Mouse (Mus musculus) heart, embryonic 12.5 days (tissue): ENCODE results near the gene Otop2. TPM values are rescaled to one million over a fixed set of nuclear protein-coding genes. Genes with fewer than 3 reads are reported as not detected.
A peak's percentile ranks its signal among the peaks of the same experiment; 100 is the strongest.

Experiments used
- ATAC-seq: fragments of 200-750 bp; cut with Nextera tagmentation; 2 replicates; pipeline ENCODE4 v1.8.0; 2017; ENCODE audit warnings: moderate TSS enrichment, moderate library complexity; ENCODE audit not compliant: insufficient number of reproducible peaks, low FRiP score
- H3K27ac ChIP-seq: fragments of 300-500 bp; sonication (generic); 2 replicates; pipeline ENCODE4 v1.5.1; 2016; ENCODE audit warnings: mild to moderate bottlenecking, moderate library complexity; ENCODE audit not compliant: poor library complexity, severe bottlenecking
- H3K27me3 ChIP-seq: fragments of 300-500 bp; sonication (generic); replicated peaks from 2 replicates; pipeline ENCODE4 v1.6.1; 2016; ENCODE audit warnings: mild to moderate bottlenecking, moderate library complexity
- H3K36me3 ChIP-seq: fragments of 300-500 bp; sonication (generic); 2 replicates; pipeline ENCODE4 v1.6.1; 2016; ENCODE audit warnings: mild to moderate bottlenecking, moderate library complexity
- H3K4me1 ChIP-seq: fragments of 300-500 bp; sonication (generic); replicated peaks from 2 replicates; pipeline ENCODE4 v1.6.1; 2016; ENCODE audit warnings: mild to moderate bottlenecking
- H3K4me2 ChIP-seq: fragments of 300-500 bp; sonication (generic); 2 replicates; pipeline ENCODE4 v1.6.1; 2016; ENCODE audit warnings: mild to moderate bottlenecking, moderate library complexity
- H3K4me3 ChIP-seq: fragments of 300-500 bp; sonication (generic); 2 replicates; pipeline ENCODE4 v1.5.1; 2016; ENCODE audit warnings: mild to moderate bottlenecking
- H3K9ac ChIP-seq: fragments of 300-500 bp; sonication (generic); 2 replicates; pipeline ENCODE4 v1.6.1; 2016; ENCODE audit warnings: mild to moderate bottlenecking, moderate library complexity
- H3K9me3 ChIP-seq: fragments of 300-500 bp; sonication (generic); replicated peaks from 2 replicates; pipeline ENCODE4 v1.6.1; 2016; ENCODE audit warnings: mild to moderate bottlenecking, moderate library complexity
- WGBS: fragments of 180-500 bp; shearing (Covaris S2); methylation state at CpG from one replicate; pipeline ENCODE4 v1.1.7; 2016; 5-methylcytosine and 5-hydroxymethylcytosine counted together
- polyA plus RNA-seq: library from polyadenylated mRNA; unstranded; fragments of >200 nt; fragmentation: Nextera tagmentation; extraction: Ambion mirVana; gene quantifications from 2 replicates; pipeline ENCODE4 v1.2.1, GENCODE M21; 2016

Otop2 gene
- polyA plus RNA-seq, 1 experiment from 2014 or later, result not detected

- Histone ChIP-seq H3K9me3 (no peaks in the 10 kb centered on the region), H3K4me2 (no peak overlapping the region), H3K4me1 (peaks cover 18% of the 10 kb centered on the region), H3K27me3 (peaks cover 77% of the 10 kb centered on the region), H3K27ac (no peak overlapping the region), H3K4me3 (no peak overlapping the region), H3K9ac (no peak overlapping the region), H3K36me3 (no peaks in the 10 kb centered on the region)
- WGBS, result 57% methylated on average over 1 of the region's 1 CpGs
- no peak for ATAC-seq
Measured at GRCm38 (mm10) chr11:115372015-115372414, 65.1 kb downstream of the Otop2 start.

DNA sequence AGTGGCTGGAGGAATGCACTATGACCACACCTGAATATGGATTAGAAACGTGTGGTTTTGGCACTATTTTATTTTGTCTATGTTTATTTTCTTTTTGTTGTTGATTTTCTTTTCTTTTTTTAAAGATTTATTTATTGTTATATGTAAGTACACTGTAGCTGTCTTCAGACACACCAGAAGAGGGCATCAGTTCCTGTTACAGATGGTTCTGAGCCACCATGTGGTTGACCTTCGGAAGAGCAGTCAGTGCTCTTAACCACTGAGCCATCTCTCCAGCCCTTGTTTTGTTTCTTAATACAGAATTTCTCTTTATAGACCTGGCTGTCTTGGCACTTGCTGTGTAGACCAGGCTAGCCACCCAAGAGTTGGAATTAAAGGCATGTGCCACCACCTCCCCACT, 65.8 kb downstream of the Otop2 start:
- no peak for ATAC-seq
- H3K27me3 ChIP-seq, result peaks cover 75% of the 10 kb centered on the region

GRCm38 (mm10) chr11:115373805-115374694, 67.1 kb downstream of the Otop2 start:
- peak; percentile 55; the same call in 1 of the 2 replicates for ATAC-seq
- H3K4me1 ChIP-seq, result peaks cover 14% of the 10 kb centered on the region
- H3K9ac ChIP-seq, result peak overlapping the region; percentile 67
- no peaks in the 10 kb centered on the region for H3K36me3 ChIP-seq
- H3K27ac ChIP-seq, result no peak overlapping the region
- H3K4me3 ChIP-seq, result peak overlapping the region; percentile 42
- peak overlapping the region; percentile 76 for H3K4me2 ChIP-seq
- WGBS, result 2% methylated on average over 30 of the region's 30 CpGs
- peaks cover 66% of the 10 kb centered on the region for H3K27me3 ChIP-seq
- H3K9me3 ChIP-seq, result peaks cover 4% of the 10 kb centered on the region; the same call in 1 of the 2 replicates

More for the DNA sequence above, 65.8 kb downstream of the Otop2 start:
- WGBS, result 49% methylated on average over 2 of the region's 2 CpGs
- Histone ChIP-seq H3K36me3 (no peaks in the 10 kb centered on the region), H3K4me2 (no peak overlapping the region), H3K4me1 (peaks cover 14% of the 10 kb centered on the region), H3K4me3 (no peak overlapping the region), H3K9me3 (no peaks in the 10 kb centered on the region), H3K9ac (no peak overlapping the region), H3K27ac (no peak overlapping the region)

GRCm38 (mm10) chr11:115374695-115375425, 67.9 kb downstream of the Otop2 start:
- Histone ChIP-seq H3K36me3 (no peaks in the 10 kb centered on the region), H3K4me2 (peak overlapping the region; percentile 76), H3K9me3 (peaks cover 4% of the 10 kb centered on the region; the same call in 1 of the 2 replicates), H3K27me3 (peaks cover 60% of the 10 kb centered on the region), H3K4me1 (peaks cover 14% of the 10 kb centered on the region), H3K27ac (no peak overlapping the region), H3K9ac (peak overlapping the region; percentile 67; the same call in 1 of the 2 replicates), H3K4me3 (peak overlapping the region; percentile 42)
- no peak for ATAC-seq
- WGBS, result 56% methylated on average over 12 of the region's 12 CpGs

GRCm38 (mm10) chr11:115376722-115377121, 69.8 kb downstream of the Otop2 start:
- peaks cover 4% of the 10 kb centered on the region; the same call in 1 of the 2 replicates for H3K9me3 ChIP-seq
- no peak overlapping the region for H3K4me2 ChIP-seq
- 61% methylated on average over 7 of the region's 7 CpGs for WGBS
- H3K4me1 ChIP-seq, result peaks cover 17% of the 10 kb centered on the region
- no peak overlapping the region for H3K27ac ChIP-seq
- H3K27me3 ChIP-seq, result peaks cover 42% of the 10 kb centered on the region
- no peaks in the 10 kb centered on the region for H3K36me3 ChIP-seq
- H3K4me3 ChIP-seq, result no peak overlapping the region
- no peak overlapping the region for H3K9ac ChIP-seq
- no peak for ATAC-seq

- Histone ChIP-seq H3K27me3 (peaks cover 38% of the 10 kb centered on the region), H3K4me1 (peaks cover 17% of the 10 kb centered on the region), H3K4me3 (no peak overlapping the region), H3K4me2 (no peak overlapping the region), H3K36me3 (no peaks in the 10 kb centered on the region), H3K9me3 (peaks cover 4% of the 10 kb centered on the region; the same call in 1 of the 2 replicates), H3K9ac (no peak overlapping the region), H3K27ac (no peak overlapping the region)
- 81% methylated on average over 4 of the region's 4 CpGs for WGBS
- ATAC-seq, result no peak
Measured at GRCm38 (mm10) chr11:115377254-115377653, 70.3 kb downstream of the Otop2 start.

GRCm38 (mm10) chr11:115377854-115378253, 70.9 kb downstream of the Otop2 start:
- Histone ChIP-seq H3K9me3 (peaks cover 4% of the 10 kb centered on the region; the same call in 1 of the 2 replicates), H3K36me3 (no peaks in the 10 kb centered on the region), H3K9ac (no peak overlapping the region), H3K4me3 (no peak overlapping the region), H3K27me3 (peaks cover 39% of the 10 kb centered on the region), H3K27ac (no peak overlapping the region), H3K4me1 (peaks cover 20% of the 10 kb centered on the region), H3K4me2 (no peak overlapping the region)
- no peak for ATAC-seq
- 78% methylated on average over 7 of the region's 7 CpGs for WGBS

DNA sequence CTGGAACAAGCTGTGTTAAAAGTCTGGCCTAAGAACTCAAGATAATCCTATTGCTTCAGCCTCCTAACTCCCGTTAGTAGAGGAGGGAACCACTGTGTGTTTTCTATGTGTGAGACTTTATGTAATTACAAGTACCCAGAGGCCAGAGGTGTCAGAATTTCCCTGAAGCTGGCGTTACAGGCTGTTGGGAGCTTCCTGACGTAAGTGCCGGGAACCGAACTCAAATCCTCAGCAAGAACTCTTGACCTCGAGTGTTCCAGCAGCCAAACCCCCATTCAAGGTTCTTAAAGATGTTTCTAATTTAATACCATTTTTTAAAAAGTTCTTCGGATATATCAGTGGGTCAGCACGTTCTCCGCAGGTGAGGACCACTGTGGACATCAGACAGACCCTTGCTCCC, 74.3 kb downstream of the Otop2 start:
- H3K36me3 ChIP-seq, result no peaks in the 10 kb centered on the region
- H3K27me3 ChIP-seq, result peaks cover 33% of the 10 kb centered on the region
- no peak for ATAC-seq
- peak overlapping the region; percentile 77 for H3K4me3 ChIP-seq
- 12% methylated on average over 9 of the region's 9 CpGs for WGBS
- peaks cover 30% of the 10 kb centered on the region for H3K4me1 ChIP-seq
- peaks cover 4% of the 10 kb centered on the region; the same call in 1 of the 2 replicates for H3K9me3 ChIP-seq
- H3K4me2 ChIP-seq, result peak overlapping the region; percentile 90
- no peak overlapping the region for H3K9ac ChIP-seq
- H3K27ac ChIP-seq, result peak overlapping the region; percentile 15; the same call in 1 of the 2 replicates

Other genes with a start within 250 kb of the Otop2 start
- not detected in 2 replicates for gene Cd300e, start 245.0 kb upstream of the Otop2 start, polyA plus RNA-seq
- gene Rab37, start 215.7 kb upstream of the Otop2 start, polyA plus RNA-seq, result 1.8 TPM in 2 replicates
- gene Cd300lf, start 173.2 kb upstream of the Otop2 start, polyA plus RNA-seq, result 0.09 and 0.10 TPM in 2 replicates
- 21.0 and 22.2 TPM in 2 replicates for gene Slc9a3r1, start 143.8 kb upstream of the Otop2 start, polyA plus RNA-seq
- gene Tmem104, start 119.7 kb upstream of the Otop2 start, polyA plus RNA-seq, result 8.4 TPM in 2 replicates
- gene Nat9, start 119.3 kb upstream of the Otop2 start, polyA plus RNA-seq, result 13.1 and 13.3 TPM in 2 replicates
- 0.15 and 0.21 TPM in 2 replicates for gene Grin2c, start 39.9 kb upstream of the Otop2 start, polyA plus RNA-seq
- 11.3 and 12.3 TPM in 2 replicates for gene Fdxr, start 30.1 kb upstream of the Otop2 start, polyA plus RNA-seq
- gene Fads6, start 9.5 kb upstream of the Otop2 start, polyA plus RNA-seq, result 0.51 and 0.86 TPM in 2 replicates
- gene Ush1g, start 14.9 kb downstream of the Otop2 start, polyA plus RNA-seq, result 0.06 and 0.08 TPM in 2 replicates
- not detected in 2 replicates for gene Otop3, start 27.6 kb downstream of the Otop2 start, polyA plus RNA-seq
- gene Hid1, start 60.6 kb downstream of the Otop2 start, polyA plus RNA-seq, result 6.0 and 7.4 TPM in 2 replicates
- gene Cdr2l, start 74.8 kb downstream of the Otop2 start, polyA plus RNA-seq, result 9.0 and 9.5 TPM in 2 replicates
- 156 and 162 TPM in 2 replicates for gene Mrpl58, start 96.6 kb downstream of the Otop2 start, polyA plus RNA-seq
- 1,576 and 1,627 TPM in 2 replicates for gene Atp5h, start 112.8 kb downstream of the Otop2 start, polyA plus RNA-seq
- gene Kctd2, start 113.0 kb downstream of the Otop2 start, polyA plus RNA-seq, result 16.0 and 17.5 TPM in 2 replicates
- 0.19 and 0.35 TPM in 2 replicates for gene Trim80, start 133.4 kb downstream of the Otop2 start, polyA plus RNA-seq
- 0.17 TPM in 1 of 2 replicates, not detected in the other for gene Slc16a5, start 155.3 kb downstream of the Otop2 start, polyA plus RNA-seq
- gene Armc7, start 168.5 kb downstream of the Otop2 start, polyA plus RNA-seq, result 5.8 and 6.4 TPM in 2 replicates
- gene Nt5c, start 184.7 kb downstream of the Otop2 start, polyA plus RNA-seq, result 56.2 and 58.2 TPM in 2 replicates
- 413 and 440 TPM in 2 replicates for gene Jpt1, start 207.2 kb downstream of the Otop2 start, polyA plus RNA-seq
- gene Sumo2, start 229.1 kb downstream of the Otop2 start, polyA plus RNA-seq, result 673 and 675 TPM in 2 replicates